Mouse (Mus musculus): ENCODE results near the gene Gsk3a.

Gene Gsk3a

DNA sequence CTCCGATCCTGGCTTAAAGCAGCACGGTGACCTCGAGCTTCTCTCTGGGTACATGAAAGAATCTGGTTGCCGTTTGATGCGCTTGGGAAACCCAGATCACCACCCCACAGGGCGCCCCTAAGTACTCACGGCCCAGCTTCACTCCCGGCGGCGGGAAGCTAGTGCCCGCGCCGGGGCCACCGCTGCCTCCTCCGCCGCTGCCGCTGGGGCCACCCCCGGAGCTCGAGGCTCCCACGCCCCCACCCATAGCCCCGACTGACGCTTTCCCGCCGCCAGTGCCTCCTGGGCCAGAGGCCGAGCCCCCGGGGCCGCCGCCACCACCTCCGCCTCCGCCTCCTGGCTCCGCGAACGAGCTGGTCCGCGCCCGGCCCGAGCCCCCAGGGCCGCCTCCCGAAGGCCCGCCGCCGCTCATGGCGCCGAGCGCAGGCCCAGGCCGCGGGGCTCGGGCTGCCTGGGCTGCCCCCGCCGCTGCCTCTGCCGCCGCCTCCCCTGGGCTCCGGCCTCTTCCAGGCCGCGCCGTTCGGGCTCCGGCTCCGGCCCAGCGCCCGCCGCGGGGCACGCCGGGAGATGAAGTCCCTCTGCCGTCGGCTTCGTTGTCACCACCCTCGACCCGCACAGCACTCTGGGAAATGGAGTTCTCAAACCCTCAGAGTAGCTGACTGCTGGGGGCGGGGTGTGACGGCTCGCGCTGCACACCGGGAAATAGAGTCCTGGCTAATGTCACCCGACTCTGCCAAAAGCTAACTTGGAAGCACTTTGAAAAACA lies at the start of gene Gsk3a:
Gsk3a (minus strand) TSS at position 603 of the 766 bp plus-strand sequence.
- peak; percentile 97 for DNase-seq (ENCODE audit: low read depth, low spot score)

DNA sequence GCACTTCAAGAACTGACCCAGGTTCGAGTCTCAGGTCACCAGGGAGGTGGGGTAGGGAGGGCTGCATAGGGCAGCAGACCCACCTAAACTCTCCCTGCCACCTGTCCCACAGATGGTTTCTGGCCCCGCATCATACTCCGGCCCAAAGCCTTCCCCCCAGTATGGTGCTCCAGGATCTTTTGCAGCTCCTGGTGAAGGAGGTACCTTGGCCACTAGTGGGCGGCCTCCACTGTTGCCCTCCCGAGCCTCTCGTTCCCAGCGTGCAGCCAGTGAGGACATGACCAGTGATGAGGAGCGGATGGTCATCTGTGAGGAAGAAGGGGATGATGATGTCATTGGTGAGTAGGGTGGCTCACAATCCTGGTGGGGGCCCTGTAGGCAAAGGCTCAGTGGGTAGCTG lies 49.3 kb upstream of the Gsk3a start:
- no peak for DNase-seq (ENCODE audit: low read depth, low spot score)

DNA sequence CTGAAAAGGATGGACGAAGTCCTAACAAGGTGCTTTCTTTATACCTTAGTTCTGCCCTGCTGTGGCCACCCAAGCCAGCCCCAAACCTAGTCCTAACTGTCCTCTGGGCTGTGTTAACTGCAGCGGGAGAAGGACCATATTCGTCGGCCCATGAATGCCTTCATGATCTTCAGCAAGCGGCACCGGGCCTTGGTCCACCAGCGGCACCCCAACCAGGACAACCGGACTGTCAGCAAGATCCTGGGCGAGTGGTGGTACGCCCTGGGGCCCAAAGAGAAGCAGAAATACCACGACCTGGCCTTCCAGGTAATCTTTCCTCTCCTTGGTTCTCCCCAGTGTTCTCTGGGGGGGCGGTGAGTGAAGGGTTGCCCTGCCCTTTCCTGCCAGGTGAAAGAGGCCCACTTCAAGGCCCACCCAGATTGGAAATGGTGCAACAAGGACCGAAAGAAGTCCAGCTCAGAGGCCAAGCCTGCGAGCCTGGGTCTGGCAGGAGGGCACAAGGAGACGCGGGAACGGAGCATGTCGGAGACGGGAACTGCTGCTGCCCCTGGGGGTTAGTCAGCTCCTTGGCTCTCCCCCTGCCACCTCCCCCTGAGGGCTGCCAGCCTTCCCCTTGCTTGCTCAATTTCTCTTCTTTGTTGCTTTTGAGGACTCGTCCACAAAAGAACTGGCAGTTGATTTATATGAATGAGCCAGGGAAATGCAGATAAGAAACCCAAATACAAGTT lies 48.0 kb upstream of the Gsk3a start:
- DNase-seq (ENCODE audit: low read depth, low spot score), result no peak

DNA sequence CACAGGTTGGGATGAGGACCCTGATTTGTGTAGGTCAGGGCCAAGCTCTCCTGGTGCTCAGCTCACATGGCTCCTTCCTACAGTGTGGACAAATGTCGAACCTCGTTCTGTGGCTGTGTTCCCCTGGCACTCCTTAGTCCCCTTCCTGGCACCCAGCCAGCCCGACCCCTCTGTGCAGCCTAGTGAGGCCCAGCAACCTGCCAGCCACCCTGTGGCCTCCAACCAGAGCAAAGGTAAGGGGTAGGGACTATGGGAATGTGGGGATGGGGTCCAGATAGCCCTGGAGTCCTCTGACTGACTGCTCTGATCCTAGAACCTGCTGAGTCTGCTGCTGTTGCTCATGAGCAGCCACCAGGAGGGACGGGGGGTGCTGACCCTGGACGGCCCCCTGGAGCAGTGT lies 47.1 kb upstream of the Gsk3a start:
- no peak for DNase-seq (ENCODE audit: low read depth, low spot score)

DNA sequence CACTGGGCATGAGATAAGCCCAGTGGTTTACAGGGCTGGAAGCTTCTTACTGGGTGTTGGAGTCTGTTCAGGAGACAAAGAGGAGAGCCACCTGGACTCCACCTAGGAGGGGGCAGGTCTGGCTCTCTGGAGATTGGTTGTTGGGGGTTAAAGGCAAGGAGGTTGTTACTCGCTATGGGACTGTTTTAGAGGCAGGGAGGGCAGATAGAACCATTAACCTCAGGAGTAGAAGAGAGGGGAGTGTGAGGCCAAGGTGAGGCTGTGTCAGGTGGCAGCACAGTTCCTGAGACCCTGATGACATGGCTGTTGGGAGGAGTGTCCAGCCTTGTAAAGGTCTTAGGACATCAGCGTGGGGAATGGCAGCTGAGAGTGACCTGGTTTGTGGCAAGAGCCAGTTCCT lies 46.5 kb upstream of the Gsk3a start:
- DNase-seq (ENCODE audit: low read depth, low spot score), result no peak

DNA sequence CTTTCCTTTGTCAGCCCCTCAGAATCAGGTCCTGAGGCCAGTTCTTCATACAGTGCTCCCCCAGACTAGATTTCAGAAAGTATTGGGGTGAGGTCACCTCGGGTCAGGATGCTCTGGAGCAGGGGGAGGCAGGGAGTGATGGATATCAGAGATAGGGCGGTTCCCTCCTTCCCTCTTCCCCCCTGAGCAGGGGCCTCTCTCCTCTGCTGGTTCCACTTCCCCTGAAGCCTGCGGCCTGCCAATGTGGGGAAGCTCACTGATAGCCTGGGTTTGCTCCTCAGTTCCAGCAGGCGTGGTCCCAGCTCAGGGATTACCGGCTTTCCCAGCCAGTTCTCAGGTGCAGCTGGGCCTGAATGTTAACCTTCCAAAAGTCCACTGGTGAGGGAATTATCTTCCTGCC lies 46.0 kb upstream of the Gsk3a start:
- DNase-seq (ENCODE audit: low read depth, low spot score), result peak; percentile 58

DNA sequence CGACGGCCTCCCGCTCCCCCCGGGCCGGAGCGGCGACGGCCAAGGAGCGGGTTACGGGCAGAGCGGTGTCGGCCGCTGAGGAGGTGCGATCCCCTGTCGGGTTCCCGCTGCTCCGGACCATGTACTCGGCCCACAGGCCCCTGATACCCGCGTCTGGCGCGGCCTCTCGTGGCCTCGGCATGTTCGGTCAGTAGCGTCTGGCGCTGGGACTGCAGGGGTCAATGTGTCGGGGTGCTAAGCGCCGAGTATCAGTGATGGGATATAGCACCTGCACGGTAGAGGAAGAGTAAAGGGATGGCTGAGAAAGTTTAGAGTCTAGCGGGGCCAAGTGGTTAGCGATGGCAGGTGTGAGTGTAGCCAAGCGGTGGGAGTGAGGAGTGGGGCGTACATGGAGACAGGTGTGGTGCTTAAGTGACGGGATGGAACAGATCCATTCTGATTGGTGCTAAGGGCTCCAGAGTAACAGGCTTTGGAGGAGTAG lies 45.1 kb upstream of the Gsk3a start:
- DNase-seq (ENCODE audit: low read depth, low spot score), result peak; percentile 82

DNA sequence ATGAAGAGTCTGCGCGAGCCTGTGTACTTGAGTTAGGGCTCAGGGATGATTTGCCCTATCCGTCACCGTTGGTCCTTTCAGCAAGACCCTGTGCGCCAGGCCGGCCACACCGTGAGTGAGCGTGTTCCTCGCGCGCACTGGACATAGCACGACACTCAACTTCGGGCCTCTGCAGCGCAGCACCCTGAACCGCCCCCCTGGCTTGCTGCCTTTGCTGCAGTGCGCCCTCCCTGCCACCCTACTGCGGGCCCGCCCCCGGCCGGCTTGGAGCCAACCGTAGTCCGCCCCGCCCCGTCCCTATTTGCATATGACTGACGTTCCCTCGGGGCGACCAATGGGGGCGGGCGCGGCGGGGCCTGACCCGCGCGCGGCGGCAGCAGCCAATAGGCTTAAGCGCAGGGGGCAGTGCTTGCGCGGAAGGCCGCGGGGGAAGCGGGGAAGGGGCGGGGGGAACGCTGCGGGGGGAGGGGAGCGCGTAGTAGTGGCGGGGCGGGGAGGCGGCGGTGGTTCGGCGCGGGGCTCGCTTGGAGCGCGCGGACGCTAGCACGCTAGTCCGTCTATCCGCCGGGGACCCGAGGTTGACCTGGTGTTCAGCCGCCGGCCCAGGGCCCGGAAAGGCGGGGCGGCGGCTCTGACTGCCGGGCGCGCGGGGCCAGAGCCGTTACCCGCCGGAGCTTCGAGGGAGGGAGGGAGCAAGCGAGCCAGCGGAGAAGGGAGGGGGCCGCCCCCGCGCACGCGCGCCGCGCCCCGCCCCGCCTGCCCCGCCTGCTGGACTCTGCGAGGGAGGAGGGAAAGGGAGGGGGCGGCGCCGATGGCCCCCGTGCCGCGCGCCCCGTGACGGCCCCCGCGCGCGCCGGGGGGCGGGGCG lies 44.3 kb upstream of the Gsk3a start:
- peak; percentile 99 for DNase-seq (ENCODE audit: low read depth, low spot score)

DNA sequence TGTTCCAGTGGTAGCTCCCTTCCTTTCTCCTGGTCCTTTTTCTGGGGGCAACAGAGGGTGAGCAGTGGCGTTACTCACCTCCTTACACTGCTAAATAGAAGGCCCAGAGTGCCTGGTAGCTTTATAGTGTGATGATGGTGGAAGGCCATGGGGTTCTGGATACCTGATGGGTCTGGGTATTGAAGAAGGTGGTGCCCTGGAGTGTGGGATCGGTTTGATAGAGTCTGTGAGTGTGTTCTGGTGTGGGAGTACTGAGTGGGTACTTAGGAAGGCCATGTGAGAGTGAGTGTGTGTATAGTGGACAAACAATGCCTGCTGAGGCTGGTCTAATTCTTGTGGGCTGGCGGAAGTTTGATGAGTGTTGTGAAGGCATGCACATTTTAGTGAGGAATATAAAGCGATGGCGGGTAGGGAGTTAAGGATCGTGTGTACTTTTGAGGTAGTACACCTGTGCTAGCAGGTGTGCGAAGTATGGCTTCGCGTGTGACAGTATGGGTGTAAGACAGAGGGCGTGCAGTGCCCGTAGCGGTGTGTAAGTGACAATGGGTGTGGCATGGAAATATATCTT lies 43.6 kb upstream of the Gsk3a start:
- no peak for DNase-seq (ENCODE audit: low read depth, low spot score)

DNA sequence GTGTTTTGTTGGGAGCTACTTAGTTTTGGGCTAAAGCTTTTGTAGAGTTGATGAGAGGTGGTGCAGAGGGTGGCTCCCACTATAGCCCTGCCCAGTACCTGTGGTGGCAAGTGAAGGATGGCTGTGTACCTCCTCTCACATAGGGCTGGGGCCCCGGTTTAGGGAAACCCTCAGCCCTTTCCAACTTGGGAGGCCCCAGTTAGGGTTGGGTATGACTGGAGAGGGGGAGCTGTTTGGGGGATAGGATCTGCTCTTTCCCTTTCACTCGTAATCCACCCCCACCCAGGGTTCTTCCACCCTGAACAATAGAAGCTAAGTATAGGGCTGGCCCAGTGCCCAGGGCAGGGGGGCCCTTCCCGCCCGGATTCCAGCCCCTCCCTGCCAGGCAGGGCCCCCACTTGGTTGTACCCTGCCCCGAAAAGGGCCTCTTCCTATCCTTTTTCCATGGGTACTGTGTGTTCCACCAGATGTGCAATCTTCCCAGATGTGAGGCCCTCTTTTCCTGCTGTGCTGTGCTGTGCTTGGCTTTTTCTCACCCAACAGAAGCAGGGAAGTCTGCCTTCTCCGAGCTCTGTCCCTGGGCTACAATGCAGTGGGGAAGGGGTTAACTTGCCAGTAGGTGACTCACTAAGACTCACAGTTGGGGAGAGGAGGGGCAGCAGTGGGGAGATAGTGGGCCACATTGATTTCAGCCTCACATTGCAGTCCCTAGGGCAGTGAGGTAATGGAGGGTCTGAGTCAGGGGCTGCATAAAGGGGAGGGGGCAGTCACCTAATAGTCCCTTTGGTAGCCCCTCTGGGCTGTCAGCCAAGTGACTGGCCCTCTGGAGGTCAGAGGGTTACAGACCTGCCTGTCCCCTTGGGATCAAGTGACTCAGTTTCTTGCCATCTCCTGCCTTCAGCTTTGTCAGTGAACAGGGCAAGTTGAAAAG lies 42.5 kb upstream of the Gsk3a start:
- no peak for DNase-seq (ENCODE audit: low read depth, low spot score)

DNA sequence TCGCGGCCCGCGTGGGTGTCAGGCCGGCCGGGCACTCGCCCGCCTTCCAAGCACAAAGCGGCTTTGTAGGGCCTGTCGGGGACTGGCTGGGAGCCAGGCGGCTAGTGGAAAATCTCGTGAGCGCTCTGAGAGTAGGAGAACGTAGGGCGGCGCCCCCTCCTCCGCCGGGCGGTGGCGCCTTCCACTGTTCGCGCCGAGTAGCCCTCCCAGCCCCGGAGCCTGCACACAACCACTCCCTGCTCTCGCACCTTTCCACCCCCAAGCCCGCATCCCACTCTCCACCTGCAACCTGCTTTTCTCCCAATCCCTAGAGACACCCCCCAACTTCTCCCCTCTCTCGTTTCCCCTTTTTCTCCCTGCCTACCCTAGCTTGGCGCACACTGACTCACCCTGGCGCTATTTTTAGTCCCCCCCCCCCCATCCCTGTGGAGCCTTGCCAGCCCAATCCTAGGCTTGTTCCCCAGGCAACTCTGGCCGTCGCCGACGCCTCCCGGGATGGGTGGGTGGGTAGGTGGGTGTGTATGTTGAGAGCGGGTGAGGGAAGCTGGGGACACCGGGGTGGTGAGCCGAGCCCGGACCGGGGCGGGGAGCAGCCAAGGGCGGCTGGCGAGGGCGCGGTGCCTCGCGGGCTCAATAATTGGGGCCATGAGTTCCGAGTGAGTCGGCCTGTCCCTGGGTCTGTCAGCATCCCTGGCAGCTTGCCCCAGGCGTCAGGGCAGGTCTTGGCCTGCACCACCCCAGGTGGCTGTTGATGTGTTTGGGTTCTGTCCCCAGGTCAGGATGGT lies 41.6 kb upstream of the Gsk3a start:
- DNase-seq (ENCODE audit: low read depth, low spot score), result peak; percentile 76

DNA sequence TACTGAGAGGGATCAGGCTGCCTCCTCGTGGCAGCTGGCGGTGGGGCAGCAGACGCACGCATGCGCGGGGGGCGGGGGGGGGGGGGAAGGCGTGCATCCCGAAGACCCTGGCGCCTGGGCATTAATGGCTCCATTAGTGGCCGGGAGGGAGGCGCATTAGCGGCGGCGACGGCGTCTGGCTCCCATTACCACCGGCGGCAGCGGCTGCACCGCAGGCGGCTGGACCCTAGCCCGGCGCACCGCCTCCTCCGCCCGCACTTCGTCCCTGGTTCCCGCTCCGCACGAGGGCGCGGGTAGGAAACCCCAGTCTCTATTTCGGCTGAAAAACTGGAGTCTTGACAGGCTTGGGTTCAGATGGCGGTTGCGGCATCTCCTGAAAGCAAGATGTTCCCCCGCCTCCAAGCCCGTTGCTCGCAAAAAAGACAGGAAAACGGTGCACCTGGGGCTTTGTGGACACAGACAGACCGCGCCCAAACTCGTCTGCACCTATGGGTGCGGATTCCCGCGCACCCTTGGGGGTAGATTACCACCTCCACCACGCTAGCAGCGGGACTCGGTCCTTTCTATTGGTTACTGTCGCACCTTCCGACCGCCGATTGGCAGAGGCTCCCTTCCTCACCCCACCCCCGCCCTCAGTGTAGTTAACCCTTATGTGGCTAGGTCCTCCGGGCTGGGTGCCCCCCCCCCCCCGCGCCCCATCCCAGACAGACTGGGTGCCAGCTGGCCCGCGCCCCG lies 40.9 kb upstream of the Gsk3a start:
- peak; percentile 99 for DNase-seq (ENCODE audit: low read depth, low spot score)

DNA sequence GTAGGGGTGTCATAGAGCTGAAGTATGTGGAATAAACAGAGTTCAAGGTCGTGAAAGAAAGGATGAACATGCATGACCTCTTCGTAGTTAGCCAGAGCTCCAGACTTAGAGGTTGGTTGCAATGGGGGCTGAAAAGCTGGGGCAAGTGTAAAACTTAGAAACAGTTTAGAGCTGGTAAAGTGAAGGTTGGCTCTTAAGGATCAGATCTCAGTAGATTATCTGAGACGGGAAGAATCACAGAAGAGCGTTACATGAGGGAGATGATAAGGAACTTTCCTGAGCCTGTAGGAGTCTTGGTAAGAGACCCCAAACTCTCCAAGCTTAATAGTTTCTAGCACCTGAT lies 40.3 kb upstream of the Gsk3a start:
- DNase-seq (ENCODE audit: low read depth, low spot score), result no peak

DNA sequence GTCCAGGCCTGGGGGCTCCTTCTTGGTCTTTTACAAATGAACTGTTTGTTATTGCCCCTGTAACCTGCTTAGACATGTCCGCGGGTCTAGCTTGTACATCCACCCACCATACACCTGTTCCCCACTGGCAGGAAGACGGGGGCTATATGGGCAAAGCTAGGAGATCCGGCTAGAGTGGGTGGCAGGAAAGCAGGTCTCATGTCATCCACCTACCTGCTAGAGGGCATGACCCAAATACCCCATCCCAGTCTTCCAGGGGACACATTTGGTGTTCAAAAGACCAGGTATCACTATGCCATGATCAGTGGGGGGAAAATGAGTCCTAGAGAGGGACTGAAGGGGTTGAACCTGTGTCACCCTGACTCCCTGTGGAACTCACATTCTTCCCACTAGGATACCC lies 39.8 kb upstream of the Gsk3a start:
- DNase-seq (ENCODE audit: low read depth, low spot score), result no peak

DNA sequence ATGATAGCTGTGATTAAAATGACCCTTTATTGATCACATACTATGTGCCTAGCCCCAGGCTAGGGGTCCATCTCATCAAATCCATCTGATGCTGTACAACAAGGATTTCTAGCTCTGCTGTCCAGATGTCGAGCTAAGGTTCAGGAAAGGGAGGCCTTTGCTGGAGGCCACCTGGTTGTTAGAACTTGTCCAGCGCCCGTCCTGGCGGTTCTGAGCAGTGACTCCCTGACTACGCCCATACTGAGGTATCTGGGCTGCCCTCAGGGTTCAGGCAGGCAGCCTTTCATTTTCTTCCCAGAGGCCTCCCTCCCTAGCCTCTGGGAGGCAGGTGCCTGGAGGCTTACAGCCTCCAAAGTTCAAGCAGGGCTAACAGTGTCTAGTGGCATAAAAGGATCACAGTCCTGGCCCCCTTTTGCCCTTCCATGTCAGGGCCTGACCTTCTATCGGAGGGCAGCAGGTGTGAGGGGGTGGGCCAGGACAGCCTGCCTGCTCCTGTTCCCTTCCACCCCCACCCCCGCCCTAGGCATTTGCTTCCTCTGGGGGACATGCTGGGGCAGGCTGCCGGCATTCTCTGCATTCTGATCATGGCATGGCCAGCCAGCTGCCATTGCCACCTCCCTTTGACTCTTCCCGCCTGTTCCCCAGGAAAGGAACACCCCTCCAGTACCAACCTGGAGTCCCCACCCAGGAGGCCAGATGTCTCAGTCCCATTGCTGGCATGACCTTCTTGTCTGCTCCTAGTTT lies 38.1 kb upstream of the Gsk3a start:
- no peak for DNase-seq (ENCODE audit: low read depth, low spot score)

DNA sequence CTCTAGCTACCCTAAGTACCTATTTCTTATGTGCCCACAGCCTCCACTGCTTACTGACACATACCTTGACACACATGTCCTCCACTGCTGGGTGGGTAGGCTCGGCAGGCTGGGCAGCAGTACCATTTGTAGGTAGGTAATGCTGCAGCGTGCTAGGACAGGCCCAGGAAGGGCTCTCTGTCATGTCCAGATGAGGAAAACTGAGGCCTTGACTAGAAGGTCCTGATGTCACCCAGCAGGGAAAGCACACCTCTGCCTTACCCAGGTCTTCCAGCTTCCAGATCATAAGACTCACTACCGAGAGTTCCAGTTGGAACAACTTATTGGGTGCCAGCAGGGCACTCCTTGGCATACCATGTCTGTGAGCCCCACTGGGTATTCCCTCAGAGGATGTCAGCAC lies 37.3 kb upstream of the Gsk3a start:
- no peak for DNase-seq (ENCODE audit: low read depth, low spot score)

DNA sequence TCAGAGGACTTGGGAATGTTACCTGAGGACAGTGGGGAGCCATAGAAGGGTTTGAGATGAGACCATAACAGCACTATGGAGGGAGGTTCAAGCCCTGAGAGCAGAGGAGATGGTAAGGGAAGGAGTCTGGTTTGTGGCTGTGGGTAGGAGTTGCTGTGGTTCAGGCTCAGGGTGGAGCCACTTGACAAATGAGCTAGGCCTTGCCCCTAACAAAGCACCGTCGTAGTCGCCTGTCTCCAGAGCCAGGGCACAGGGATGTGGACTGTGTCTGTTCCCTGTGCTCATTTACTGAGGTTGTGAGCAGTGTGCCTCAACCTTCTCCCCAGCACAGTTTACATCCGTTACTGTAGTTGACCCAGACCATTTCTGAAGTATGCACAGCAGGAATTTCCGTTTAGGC lies 36.9 kb upstream of the Gsk3a start:
- no peak for DNase-seq (ENCODE audit: low read depth, low spot score)
